Mouse (Mus musculus) left cerebral cortex, postnatal 10 days (tissue): ENCODE measurements at regions not wholly inside any gene's neighbourhood (a gene's known extent, or its start where the extent isn't known, plus 50 kb on each side); places are given as distances from the start of the nearest gene placed in this dataset.

Experiments
- DNase-seq, 2 experiments: peaks; one replicate each; pipeline ENCODE4 v3.0.0; 2021 to 2022; ENCODE audit warnings: low spot score in 2 of 2, mixed read lengths in 1 of 2; ENCODE audit errors: extremely low spot score in 1 of 2
- intact Hi-C: fragments of 180-260 bp; cut with DNase I; formaldehyde crosslinking; loops from one replicate; pipeline ENCODE4 v1.15.1; 2025

DNA sequence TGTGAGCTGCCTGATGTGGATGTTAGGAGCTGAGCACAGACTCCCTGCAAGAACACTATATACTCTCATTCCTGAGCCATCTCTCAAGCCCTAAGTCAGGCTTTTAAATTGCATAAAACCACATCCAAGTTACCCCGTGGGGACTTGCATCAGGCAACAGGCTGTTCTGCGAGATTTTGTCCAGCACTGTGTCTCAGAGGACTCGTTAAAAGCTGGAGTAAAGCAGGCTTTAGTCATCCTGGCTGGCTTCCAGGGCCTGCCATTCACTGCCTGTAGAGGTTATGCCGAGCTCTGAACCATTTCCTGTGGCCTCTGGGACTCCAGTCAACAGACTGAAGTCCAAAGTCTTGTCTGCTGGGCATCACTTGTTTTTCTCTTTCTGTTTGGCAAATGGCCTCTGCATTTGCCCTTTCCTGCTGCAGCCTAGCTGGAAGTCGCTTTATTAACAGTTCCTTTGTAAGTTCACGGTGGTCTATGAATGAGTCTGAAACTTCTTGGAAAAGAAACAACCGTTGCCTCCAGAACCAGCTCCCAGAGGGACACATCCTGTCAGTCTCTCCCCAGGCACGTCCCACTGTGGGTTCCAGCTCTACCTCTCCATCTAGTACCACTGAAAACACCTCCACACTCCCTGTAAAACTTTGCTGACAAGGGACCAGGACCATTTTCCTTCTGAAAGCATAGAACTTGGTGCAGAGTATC is 61.8 kb upstream of the C1qtnf3 start:
- DNase-seq, result peak; percentile 9 to 68
- intact Hi-C loops, result no loop called here

DNA sequence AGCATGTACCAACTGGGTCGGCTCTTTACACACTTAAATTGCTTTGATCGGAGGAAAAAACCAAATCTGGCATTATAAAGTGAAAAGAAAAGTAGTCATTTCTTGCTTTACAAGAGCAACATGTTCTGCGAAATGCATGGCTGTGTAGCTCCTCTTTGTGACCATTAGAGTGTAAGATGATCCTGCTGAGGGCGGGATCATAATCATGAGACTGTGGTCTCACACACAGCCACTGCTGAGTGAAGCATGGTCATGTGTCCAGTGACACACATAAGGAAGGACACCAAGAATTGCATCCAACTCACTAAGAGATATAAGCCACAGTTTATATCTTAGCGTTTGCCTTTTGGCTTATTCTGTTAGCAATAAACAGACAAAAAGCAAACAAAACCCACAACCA is 53.8 kb upstream of the C1qtnf3 start:
- intact Hi-C loops, result no loop called here
- DNase-seq, result no peak

DNA sequence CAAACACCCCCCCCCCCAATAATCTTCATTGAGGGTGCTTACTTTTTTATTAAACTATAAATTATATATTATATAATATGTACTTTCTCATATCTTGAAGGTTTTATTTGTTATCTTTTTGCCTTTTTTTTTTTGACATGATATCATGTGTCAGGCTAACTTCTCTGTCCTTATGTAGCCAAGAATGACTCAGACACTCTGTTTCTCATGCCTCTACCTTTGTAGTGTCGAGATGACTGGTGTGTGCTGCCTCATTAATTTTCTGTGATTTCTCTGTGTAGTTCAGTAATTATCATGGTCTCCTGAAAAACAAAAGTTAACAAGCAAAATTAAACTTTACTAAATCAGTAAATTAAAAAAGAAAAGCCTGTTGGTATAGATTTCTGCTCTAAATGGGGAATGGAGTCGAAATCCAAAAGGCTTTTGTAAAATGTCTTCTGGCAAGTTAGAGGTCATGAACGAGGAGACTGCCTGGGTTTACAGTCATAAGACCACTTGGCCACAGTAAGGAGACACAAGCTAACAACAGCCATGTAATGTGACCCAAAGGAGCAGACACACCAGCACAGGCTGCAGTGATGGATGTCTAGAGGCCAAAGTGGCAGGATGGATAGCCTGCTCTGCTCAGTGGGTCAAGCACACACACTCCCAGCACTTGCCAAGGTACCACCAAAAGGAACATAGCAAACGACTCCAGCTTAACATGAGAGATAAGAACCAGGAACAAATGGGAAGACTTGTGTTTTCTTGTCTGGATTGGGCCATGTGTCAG is 53.2 kb upstream of the C1qtnf3 start:
- DNase-seq, result no peak
- intact Hi-C loops, result no loop called here

DNA sequence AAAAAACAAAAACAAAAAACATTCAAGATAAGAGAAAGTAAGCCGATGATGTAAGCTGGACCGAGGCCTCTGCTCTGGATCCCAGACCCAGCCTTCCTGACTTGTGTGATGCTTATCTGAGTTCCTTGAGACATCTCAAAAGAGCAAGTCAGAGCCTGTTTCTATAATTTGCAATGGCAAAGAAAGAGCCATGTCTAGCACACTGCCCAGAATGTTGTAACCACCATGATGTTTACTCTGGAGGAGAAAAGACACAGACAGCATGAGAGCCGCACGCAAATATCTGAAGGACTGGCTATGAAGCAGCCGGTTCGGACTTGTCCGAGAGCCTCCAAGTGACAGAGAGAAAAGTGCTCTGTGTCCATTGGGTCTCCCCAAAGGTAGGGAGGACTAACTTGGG is 52.2 kb upstream of the C1qtnf3 start:
- DNase-seq, result no peak
- intact Hi-C loops, result loop anchor here (2.0 kb wide), 1 partner anchor 399 kb away; no protein-coding TSS in a partner anchor

DNA sequence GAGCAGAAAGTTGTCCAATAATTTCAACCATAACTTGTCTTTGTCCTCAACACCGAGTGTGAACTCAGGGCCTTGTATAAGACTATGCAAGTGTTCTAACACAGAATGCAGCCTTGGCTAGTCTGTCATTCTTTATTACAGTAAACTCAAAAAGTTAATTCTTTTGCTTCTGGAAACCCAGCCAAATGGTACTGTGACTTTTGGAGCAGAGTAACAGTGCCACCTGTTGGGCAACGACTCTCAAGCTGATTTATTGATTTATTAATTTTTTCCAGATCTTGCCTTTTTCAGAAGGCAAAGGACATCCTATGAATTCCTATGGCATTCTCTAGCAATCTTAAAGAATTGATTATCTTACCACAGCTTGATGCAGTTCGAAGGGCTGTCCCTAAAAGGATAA is 51.1 kb upstream of the C1qtnf3 start:
- DNase-seq, result peak in 1 of 2 experiments; percentile 42
- intact Hi-C loops, result loop anchor here (2.0 kb wide), 1 partner anchor 400 kb away; no protein-coding TSS in a partner anchor

DNA sequence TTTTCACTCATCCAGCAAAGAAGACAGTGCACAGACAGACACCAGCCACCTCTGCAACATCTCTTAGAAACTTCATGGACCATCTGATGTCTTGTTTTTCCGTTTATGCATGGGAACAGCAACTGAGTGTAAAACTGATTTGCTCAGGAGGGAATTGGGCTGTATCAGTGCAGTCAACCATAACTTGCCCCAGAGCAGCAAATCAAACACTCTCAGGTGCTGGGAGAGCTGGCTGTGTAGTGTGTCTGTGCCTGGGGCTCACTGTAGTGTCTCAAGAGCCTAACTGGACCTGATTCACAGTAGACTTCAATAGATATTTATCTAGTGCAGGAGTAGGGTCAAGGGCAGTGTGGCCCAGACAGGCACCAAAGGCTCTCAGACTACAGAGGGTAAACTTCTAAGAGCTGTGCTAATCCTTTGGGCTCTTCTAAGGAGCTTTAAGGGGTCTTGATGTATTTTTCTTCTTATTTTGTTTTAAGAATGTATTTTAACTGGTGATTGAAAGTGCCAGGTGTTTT is 50.3 kb upstream of the C1qtnf3 start:
- DNase-seq, result no peak
- intact Hi-C loops, result loop anchor here (2.0 kb wide), 1 partner anchor 401 kb away; no protein-coding TSS in a partner anchor
